Comparison of ENCODE assay signal across 16 mouse cellular contexts in the genomic region with DNA sequence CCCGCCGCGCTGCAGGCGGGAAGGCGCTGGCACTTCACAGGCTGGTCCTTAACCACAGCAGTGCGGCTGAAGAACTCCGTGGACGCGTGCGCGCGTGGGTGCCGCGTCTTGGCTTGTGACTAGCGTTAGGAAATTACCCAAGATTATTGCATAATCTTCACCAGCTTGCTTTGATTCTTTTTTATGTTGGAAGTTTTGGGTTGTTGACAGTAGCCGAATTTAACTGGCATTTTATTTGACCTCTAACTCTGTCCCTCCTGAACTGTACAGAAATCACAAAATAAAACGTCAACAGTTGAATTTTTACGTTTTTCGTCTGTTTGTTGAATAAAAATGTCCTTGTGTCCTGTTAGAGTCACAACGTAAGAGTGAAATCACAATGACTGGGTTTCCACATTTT. TPM values are rescaled to one million over a fixed set of nuclear protein-coding genes. Genes with fewer than 3 reads are reported as not detected.
A peak's percentile ranks its signal among the peaks of the same experiment; 100 is the strongest.
DNase-seq lines count a peak whose midpoint lies in the region; ATAC-seq and TF ChIP-seq lines count a peak whose summit lies in the region.
"Had no signal": no experiment of that assay in that cellular context is flagged by ENCODE, and none has a peak within 500 bp of the region (broad histone marks: within the 10 kb centered on the region; RNA-seq: fewer than 3 reads in every experiment).

No protein-coding gene starts in this region.

- DNase-seq in layer of hippocampus, adult 9-11 months = peak; percentile 23
- DNase-seq in layer of hippocampus, postnatal 25 days (ENCODE audit: extremely low spot score in 1 of 2, low spot score in 1 of 2) = no peak
- DNase-seq in limb, embryonic 14.5 days (ENCODE audit: low spot score) = no peak
- DNase-seq in thymus, postnatal 14 days = no peak
- no peak for DNase-seq in yolk sac, embryonic 10.5 days (ENCODE audit: low spot score)
- DNase-seq: cerebellum, adult 9-10 months; heart, adult 11 months; kidney, adult 2 months; left cerebral cortex, postnatal 4 days; thymus, postnatal 4 days had no signal

- no peaks in the 10 kb centered on the region for H3K9me3 ChIP-seq in ES-Bruce4 (replicated peaks; ENCODE audit: control insufficient read depth, insufficient read depth, low read length, poor library complexity, severe bottlenecking)
- H3K9me3 ChIP-seq in limb, embryonic 14.5 days (ENCODE audit: control insufficient read depth, low read length) = no peaks in the 10 kb centered on the region
- H3K9me3 ChIP-seq: lung, embryonic 15.5 days had no signal

- TF ChIP-seq POLR2A in ES-Bruce4 (IDR thresholded peaks at IDR 0.05; ENCODE audit: insufficient read depth, low read length) = no peak
- TF ChIP-seq POLR2A in cortical plate, adult 2 months (IDR thresholded peaks at IDR 0.05; ENCODE audit: extremely low read depth, insufficient read depth, low read length) = no peak
- TF ChIP-seq POLR2A in limb, embryonic 14.5 days (IDR thresholded peaks at IDR 0.05; ENCODE audit: borderline replicate concordance, extremely low read depth, insufficient read depth, insufficient read length) = no peak

- H3K9ac ChIP-seq in ES-Bruce4 (ENCODE audit: low read depth, poor library complexity, severe bottlenecking) = peak overlapping the region; percentile 77
- H3K9ac ChIP-seq in limb, embryonic 14.5 days (ENCODE audit: low read depth, low read length, severe bottlenecking) = no peak overlapping the region
- H3K9ac ChIP-seq: lung, embryonic 15.5 days had no signal

- H3K4me2 ChIP-seq in limb, embryonic 14.5 days (replicated peaks; ENCODE audit: low read depth, low read length, severe bottlenecking) = no peak overlapping the region; the same call in 1 of the 2 replicates

- TF ChIP-seq EP300 in ES-Bruce4 (IDR thresholded peaks at IDR 0.05; ENCODE audit: insufficient read depth, low read depth, low read length) = no peak

- H3K27ac ChIP-seq in ES-Bruce4 (ENCODE audit: insufficient read depth, low read length) = peak overlapping the region; percentile 62
- peak overlapping the region; percentile 70 for H3K27ac ChIP-seq in cortical plate, adult 2 months (ENCODE audit: insufficient read depth, low read length)
- no peak overlapping the region for H3K27ac ChIP-seq in limb, embryonic 14.5 days (replicated peaks; ENCODE audit: low read depth, low read length)
- H3K27ac ChIP-seq: lung, embryonic 15.5 days had no signal

- TF ChIP-seq CTCF in ES-Bruce4 (IDR thresholded peaks at IDR 0.05; ENCODE audit: low read depth, low read length) = no peak
- no peak for TF ChIP-seq CTCF in cortical plate, adult 2 months (IDR thresholded peaks at IDR 0.05; ENCODE audit: extremely low read depth, insufficient read depth, low read length)

- H3K4me3 ChIP-seq in ES-Bruce4 (ENCODE audit: low read depth, low read length) = peak overlapping the region; percentile 85
- peak overlapping the region; percentile 48 for H3K4me3 ChIP-seq in cortical plate, adult 2 months (ENCODE audit: insufficient read depth, low read length)
- 0 out of 2 replicates have a peak overlapping the region, but pooled peaks have one; percentile 5 for H3K4me3 ChIP-seq in limb, embryonic 14.5 days (replicated peaks; ENCODE audit: low read length)

- no peaks in the 10 kb centered on the region for H3K27me3 ChIP-seq in ES-Bruce4 (ENCODE audit: control insufficient read depth, insufficient read depth, low read length, poor library complexity, severe bottlenecking)
- H3K27me3 ChIP-seq in limb, embryonic 14.5 days (ENCODE audit: control insufficient read depth, insufficient read depth, low read length) = peaks cover 76% of the 10 kb centered on the region

- 3% methylated on average over 20 of the region's 20 CpGs for WGBS in limb, embryonic 14.5 days

- ATAC-seq in limb, embryonic 14.5 days (ENCODE audit: low FRiP score, low read depth) = no peak
- ATAC-seq: CD4-positive, CD25-positive, alpha-beta regulatory T cell, adult 4 months had no signal

- no peaks in the 10 kb centered on the region for H3K4me1 ChIP-seq in ES-Bruce4 (ENCODE audit: control insufficient read depth, insufficient read depth, low read length)
- no peaks in the 10 kb centered on the region for H3K4me1 ChIP-seq in cortical plate, adult 2 months (ENCODE audit: control insufficient read depth, insufficient read depth, low read length)
- peaks cover 18% of the 10 kb centered on the region for H3K4me1 ChIP-seq in limb, embryonic 14.5 days (ENCODE audit: control insufficient read depth, insufficient read depth, low read length)

- H3K36me3 ChIP-seq in ES-Bruce4 (ENCODE audit: control insufficient read depth, insufficient read depth, low read length, poor library complexity, severe bottlenecking) = no peaks in the 10 kb centered on the region
- H3K36me3 ChIP-seq in limb, embryonic 14.5 days (ENCODE audit: control insufficient read depth, insufficient read depth, low read length) = no peaks in the 10 kb centered on the region
- H3K36me3 ChIP-seq: lung, embryonic 15.5 days had no signal

RNA-seq across cellular contexts. Expression of a gene that starts 2.1 kb away (rescaled TPM):
- total RNA-seq in layer of hippocampus, postnatal 25 days (2021) = 100 to 1,000 TPM; 160 to 181 TPM
- 43.8 and 44.3 TPM in 2 replicates for polyA plus RNA-seq in ES-Bruce4 (2011; ENCODE audit: insufficient read depth, insufficient read length, low read depth, missing spikeins)
- polyA plus RNA-seq in cortical plate, adult 2 months (2012; rRNA removed) = 202 and 230 TPM in 2 replicates
- polyA plus RNA-seq in limb, embryonic 14.5 days (2012; rRNA removed) = 0.08 and 0.09 TPM in 2 replicates
- 0.11 TPM in 1 of 2 replicates, not detected in the other for polyA plus RNA-seq in limb, embryonic 14.5 days (2014; fragmentation: Nextera tagmentation; extraction: Ambion mirVana)
- total RNA-seq: heart, postnatal 10 days had no signal
- polyA plus RNA-seq: CD4-positive, CD25-positive, alpha-beta regulatory T cell, adult 4 months had no signal

RNA-seq across cellular contexts. Expression of a gene that starts 46.4 kb away (rescaled TPM):
- total RNA-seq in layer of hippocampus, postnatal 25 days (2021) = 10 to 100 TPM; 37.2 to 38.6 TPM
- 25.8 and 26.2 TPM in 2 replicates for polyA plus RNA-seq in ES-Bruce4 (2011; ENCODE audit: insufficient read depth, insufficient read length, low read depth, missing spikeins)
- 32.9 and 37.9 TPM in 2 replicates for polyA plus RNA-seq in cortical plate, adult 2 months (2012; rRNA removed)
- polyA plus RNA-seq in limb, embryonic 14.5 days (2012; rRNA removed) = 0.06 TPM in 2 replicates
- polyA plus RNA-seq in limb, embryonic 14.5 days (2014; fragmentation: Nextera tagmentation; extraction: Ambion mirVana) = not detected in 2 replicates
- total RNA-seq: adrenal gland, postnatal 36 days; heart, postnatal 10 days had no signal
- polyA plus RNA-seq: CD4-positive, CD25-positive, alpha-beta regulatory T cell, adult 4 months; lung, embryonic 15.5 days had no signal

Comparison
In these comparisons a context has a peak if more than half of its experiments do, and no peak if none do; other contexts are left out.
1. H3K4me3 ChIP-seq: peak in every context shown above with its lines; median percentile 85 in ES-Bruce4; 48 in cortical plate, adult 2 months; 5 in limb, embryonic 14.5 days.
2. RNA of a gene that starts 2.1 kb away (polyA plus RNA-seq): 202 to 230 TPM in cortical plate, adult 2 months and 43.8 to 44.3 TPM in ES-Bruce4; 0.08 to 0.11 TPM in limb, embryonic 14.5 days; every median in the first group is over 10 times any median in the second.
3. RNA of a gene that starts 46.4 kb away (polyA plus RNA-seq): 32.9 to 37.9 TPM in cortical plate, adult 2 months and 25.8 to 26.2 TPM in ES-Bruce4; 0.06 TPM in limb, embryonic 14.5 days; every median in the first group is over 10 times any median in the second.